Mouse (Mus musculus): Measurements from ENCODE around the gene Slc44a2.

Slc44a2 gene

DNA sequence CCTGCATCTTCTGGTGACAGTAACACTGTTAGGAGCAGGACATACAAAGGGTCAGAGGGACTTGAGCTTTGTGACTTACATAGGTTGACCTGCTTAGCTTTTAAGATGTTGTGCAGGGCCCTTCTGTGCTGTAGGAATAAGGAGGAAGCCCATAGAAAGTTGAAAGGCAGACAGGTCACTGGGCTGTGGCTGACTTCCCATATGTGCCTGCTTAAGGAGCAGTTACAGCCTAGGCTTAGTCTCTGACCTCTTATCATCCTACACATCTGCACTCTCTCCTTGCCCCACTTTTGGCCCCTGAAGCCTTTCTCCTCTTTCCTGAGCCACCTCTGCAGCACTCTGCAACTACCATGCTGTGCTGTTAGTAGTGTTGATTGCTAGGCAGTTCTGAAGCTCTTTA, 63.5 kb downstream of the Slc44a2 start:
- H3K27me3 ChIP-seq (ENCODE audit: insufficient read depth, low read length), result no peaks in the 10 kb centered on the region
- TF ChIP-seq CTCF (conservative IDR thresholded peaks at IDR 0.05; ENCODE audit: low read length) (no peak), POU5F1 (IDR thresholded peaks at IDR 0.05; ENCODE audit: borderline replicate concordance, low read length) (no peak), NANOG (IDR thresholded peaks at IDR 0.05; ENCODE audit: borderline replicate concordance, low read length) (no peak)
- H3K36me3 ChIP-seq (ENCODE audit: insufficient read depth, low read length), result peaks cover 95% of the 10 kb centered on the region
- H3K9me3 ChIP-seq (ENCODE audit: low read length), result no peaks in the 10 kb centered on the region
- peaks cover 90% of the 10 kb centered on the region for H3K4me1 ChIP-seq (replicated peaks; ENCODE audit: low read depth, low read length)
- no peak overlapping the region for H3K4me3 ChIP-seq (replicated peaks; ENCODE audit: low read length)

GRCm38 (mm10) chr9:21392646-21393175, 72.2 kb downstream of the Slc44a2 start:
- no peak for TF ChIP-seq NANOG (IDR thresholded peaks at IDR 0.05; ENCODE audit: borderline replicate concordance, low read length)
- no peak for TF ChIP-seq POU5F1 (IDR thresholded peaks at IDR 0.05; ENCODE audit: borderline replicate concordance, low read length)
- no peak for TF ChIP-seq CTCF (conservative IDR thresholded peaks at IDR 0.05; ENCODE audit: low read length)
- Histone ChIP-seq H3K4me1 (replicated peaks; ENCODE audit: low read depth, low read length) (peaks cover 70% of the 10 kb centered on the region), H3K4me3 (replicated peaks; ENCODE audit: low read length) (no peak overlapping the region), H3K27me3 (ENCODE audit: insufficient read depth, low read length) (no peaks in the 10 kb centered on the region), H3K36me3 (ENCODE audit: insufficient read depth, low read length) (peaks cover 100% of the 10 kb centered on the region), H3K9me3 (ENCODE audit: low read length) (no peaks in the 10 kb centered on the region)

DNA sequence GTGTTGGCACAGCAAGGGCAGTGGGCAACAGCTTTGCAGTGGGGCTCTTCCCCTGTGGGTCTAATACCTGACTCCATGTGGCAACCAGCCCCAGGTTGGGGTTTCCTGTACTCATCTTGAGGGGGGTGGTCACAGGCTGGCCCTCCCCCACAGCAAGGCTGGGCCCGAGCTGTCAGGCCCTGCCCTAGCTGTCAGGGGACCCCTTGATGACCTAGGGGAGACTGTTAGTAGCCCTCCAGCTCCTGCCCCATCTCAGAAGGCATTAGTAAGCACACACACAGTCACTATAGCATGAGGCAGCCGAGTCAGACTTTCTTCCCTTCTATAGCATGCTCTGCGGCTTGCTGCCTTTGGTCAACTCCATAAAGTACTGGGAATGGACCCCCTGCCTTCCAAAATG, 75.2 kb downstream of the Slc44a2 start:
- Histone ChIP-seq H3K9me3 (ENCODE audit: low read length) (no peaks in the 10 kb centered on the region), H3K36me3 (ENCODE audit: insufficient read depth, low read length) (peaks cover 100% of the 10 kb centered on the region), H3K4me1 (replicated peaks; ENCODE audit: low read depth, low read length) (peaks cover 68% of the 10 kb centered on the region), H3K27me3 (ENCODE audit: insufficient read depth, low read length) (no peaks in the 10 kb centered on the region), H3K4me3 (replicated peaks; ENCODE audit: low read length) (no peak overlapping the region)
- no peak for TF ChIP-seq POU5F1 (IDR thresholded peaks at IDR 0.05; ENCODE audit: borderline replicate concordance, low read length)
- TF ChIP-seq NANOG (IDR thresholded peaks at IDR 0.05; ENCODE audit: borderline replicate concordance, low read length), result no peak
- no peak for TF ChIP-seq CTCF (conservative IDR thresholded peaks at IDR 0.05; ENCODE audit: low read length)

- no peaks in the 10 kb centered on the region for H3K27me3 ChIP-seq (ENCODE audit: insufficient read depth, low read length)
- no peak overlapping the region for H3K4me3 ChIP-seq (replicated peaks; ENCODE audit: low read length)
- TF ChIP-seq NANOG (IDR thresholded peaks at IDR 0.05; ENCODE audit: borderline replicate concordance, low read length) (no peak), CTCF (conservative IDR thresholded peaks at IDR 0.05; ENCODE audit: low read length) (no peak), POU5F1 (IDR thresholded peaks at IDR 0.05; ENCODE audit: borderline replicate concordance, low read length) (no peak)
- H3K4me1 ChIP-seq (replicated peaks; ENCODE audit: low read depth, low read length), result peaks cover 73% of the 10 kb centered on the region
- H3K36me3 ChIP-seq (ENCODE audit: insufficient read depth, low read length), result peaks cover 100% of the 10 kb centered on the region
- H3K9me3 ChIP-seq (ENCODE audit: low read length), result no peaks in the 10 kb centered on the region
These were observed 76.7 kb downstream of the Slc44a2 start for GRCm38 (mm10) chr9:21397170-21397569.

DNA sequence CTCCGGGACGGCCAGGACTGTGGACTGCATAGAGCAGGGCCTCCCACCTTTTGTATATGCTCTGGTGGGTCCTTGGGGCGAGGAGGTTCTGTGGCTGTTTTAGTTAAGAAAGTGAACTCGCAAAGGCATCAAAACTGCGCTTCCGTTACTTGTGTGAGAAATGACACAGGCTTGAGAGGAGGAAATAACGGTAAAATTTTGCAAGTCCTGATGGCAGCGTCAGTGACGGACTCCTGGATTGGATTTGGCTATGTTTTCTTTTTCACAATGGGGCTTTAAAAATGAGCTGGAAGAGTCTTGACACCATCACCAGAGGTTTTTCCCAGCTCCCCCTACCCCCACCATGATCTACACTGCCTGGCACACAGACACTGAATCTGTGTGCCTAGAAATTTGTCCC, 80.5 kb downstream of the Slc44a2 start:
- Histone ChIP-seq H3K36me3 (ENCODE audit: insufficient read depth, low read length) (peaks cover 100% of the 10 kb centered on the region), H3K9me3 (ENCODE audit: low read length) (no peaks in the 10 kb centered on the region), H3K27me3 (ENCODE audit: insufficient read depth, low read length) (no peaks in the 10 kb centered on the region), H3K4me3 (replicated peaks; ENCODE audit: low read length) (no peak overlapping the region), H3K4me1 (replicated peaks; ENCODE audit: low read depth, low read length) (peaks cover 80% of the 10 kb centered on the region)
- TF ChIP-seq NANOG (IDR thresholded peaks at IDR 0.05; ENCODE audit: borderline replicate concordance, low read length), result no peak
- TF ChIP-seq CTCF (conservative IDR thresholded peaks at IDR 0.05; ENCODE audit: low read length), result no peak
- no peak for TF ChIP-seq POU5F1 (IDR thresholded peaks at IDR 0.05; ENCODE audit: borderline replicate concordance, low read length)

GRCm38 (mm10) chr9:21402764-21403253, 82.3 kb downstream of the Slc44a2 start:
- TF ChIP-seq CTCF (conservative IDR thresholded peaks at IDR 0.05; ENCODE audit: low read length) (no peak), POU5F1 (IDR thresholded peaks at IDR 0.05; ENCODE audit: borderline replicate concordance, low read length) (no peak), NANOG (IDR thresholded peaks at IDR 0.05; ENCODE audit: borderline replicate concordance, low read length) (no peak)
- Histone ChIP-seq H3K27me3 (ENCODE audit: insufficient read depth, low read length) (no peaks in the 10 kb centered on the region), H3K36me3 (ENCODE audit: insufficient read depth, low read length) (peaks cover 98% of the 10 kb centered on the region), H3K9me3 (ENCODE audit: low read length) (no peaks in the 10 kb centered on the region), H3K4me3 (replicated peaks; ENCODE audit: low read length) (no peak overlapping the region), H3K4me1 (replicated peaks; ENCODE audit: low read depth, low read length) (peaks cover 85% of the 10 kb centered on the region)

GRCm38 (mm10) chr9:21403745-21404144, 83.2 kb downstream of the Slc44a2 start:
- peaks cover 98% of the 10 kb centered on the region for H3K36me3 ChIP-seq (ENCODE audit: insufficient read depth, low read length)
- H3K4me1 ChIP-seq (replicated peaks; ENCODE audit: low read depth, low read length), result peaks cover 80% of the 10 kb centered on the region
- TF ChIP-seq POU5F1 (IDR thresholded peaks at IDR 0.05; ENCODE audit: borderline replicate concordance, low read length), result no peak
- TF ChIP-seq CTCF (conservative IDR thresholded peaks at IDR 0.05; ENCODE audit: low read length), result no peak
- no peak for TF ChIP-seq NANOG (IDR thresholded peaks at IDR 0.05; ENCODE audit: borderline replicate concordance, low read length)

More at GRCm38 (mm10) chr9:21403745-21404144, 83.2 kb downstream of the Slc44a2 start:
- no peak overlapping the region for H3K4me3 ChIP-seq (replicated peaks; ENCODE audit: low read length)
- no peaks in the 10 kb centered on the region for H3K27me3 ChIP-seq (ENCODE audit: insufficient read depth, low read length)
- no peaks in the 10 kb centered on the region for H3K9me3 ChIP-seq (ENCODE audit: low read length)
